Mouse (Mus musculus): ENCODE results near the gene A230050P20Rik. TPM values are rescaled to one million over a fixed set of nuclear protein-coding genes. Genes with fewer than 3 reads are reported as not detected.

The A230050P20Rik gene
- polyA plus RNA-seq, 1 experiment from 2014 or later: 7.2 TPM

GRCm38 (mm10) chr9:20837184-20837947 is 31.1 kb upstream of the A230050P20Rik start:
- H3K36me3 ChIP-seq (ENCODE audit: control insufficient read depth, insufficient read depth, low read length): no peaks in the 10 kb centered on the region
- H3K9ac ChIP-seq (replicated peaks; ENCODE audit: low read depth, low read length): no peak overlapping the region
- no peak for ATAC-seq (ENCODE audit: low read depth)
- no peak overlapping the region for H3K4me2 ChIP-seq (ENCODE audit: low read depth, low read length)
- no peak overlapping the region for H3K27ac ChIP-seq (ENCODE audit: low read depth, low read length)
- no peaks in the 10 kb centered on the region for H3K9me3 ChIP-seq (ENCODE audit: control insufficient read depth, low read length)
- H3K27me3 ChIP-seq (ENCODE audit: control insufficient read depth, insufficient read depth, low read length): no peaks in the 10 kb centered on the region
- WGBS: 76% methylated on average over 9 of the region's 9 CpGs
- no peaks in the 10 kb centered on the region for H3K4me1 ChIP-seq (ENCODE audit: control insufficient read depth, insufficient read depth, low read length)
- no peak overlapping the region for H3K4me3 ChIP-seq (ENCODE audit: low read depth, low read length)

GRCm38 (mm10) chr9:20838931-20839330 is 29.5 kb upstream of the A230050P20Rik start:
- Histone ChIP-seq H3K27me3 (ENCODE audit: control insufficient read depth, insufficient read depth, low read length) (no peaks in the 10 kb centered on the region), H3K4me1 (ENCODE audit: control insufficient read depth, insufficient read depth, low read length) (no peaks in the 10 kb centered on the region), H3K9me3 (ENCODE audit: control insufficient read depth, low read length) (no peaks in the 10 kb centered on the region), H3K36me3 (ENCODE audit: control insufficient read depth, insufficient read depth, low read length) (no peaks in the 10 kb centered on the region), H3K9ac (replicated peaks; ENCODE audit: low read depth, low read length) (no peak overlapping the region), H3K4me3 (ENCODE audit: low read depth, low read length) (no peak overlapping the region), H3K4me2 (ENCODE audit: low read depth, low read length) (no peak overlapping the region), H3K27ac (ENCODE audit: low read depth, low read length) (no peak overlapping the region)
- WGBS: 54% methylated on average over 6 of the region's 6 CpGs
- ATAC-seq (ENCODE audit: low read depth): no peak

- no peak overlapping the region for H3K4me3 ChIP-seq (ENCODE audit: low read depth, low read length)
- WGBS: 81% methylated on average over 4 of the region's 4 CpGs
- H3K4me1 ChIP-seq (ENCODE audit: control insufficient read depth, insufficient read depth, low read length): no peaks in the 10 kb centered on the region
- no peak overlapping the region for H3K4me2 ChIP-seq (ENCODE audit: low read depth, low read length)
- H3K9ac ChIP-seq (replicated peaks; ENCODE audit: low read depth, low read length): no peak overlapping the region
- H3K36me3 ChIP-seq (ENCODE audit: control insufficient read depth, insufficient read depth, low read length): no peaks in the 10 kb centered on the region
- H3K9me3 ChIP-seq (ENCODE audit: control insufficient read depth, low read length): no peaks in the 10 kb centered on the region
- no peaks in the 10 kb centered on the region for H3K27me3 ChIP-seq (ENCODE audit: control insufficient read depth, insufficient read depth, low read length)
- no peak for ATAC-seq (ENCODE audit: low read depth)
- no peak overlapping the region for H3K27ac ChIP-seq (ENCODE audit: low read depth, low read length)
These were observed 26.2 kb upstream of the A230050P20Rik start for GRCm38 (mm10) chr9:20842211-20842610.

GRCm38 (mm10) chr9:20842670-20843069 is 25.8 kb upstream of the A230050P20Rik start:
- no peak overlapping the region for H3K9ac ChIP-seq (replicated peaks; ENCODE audit: low read depth, low read length)
- ATAC-seq (ENCODE audit: low read depth): no peak
- H3K36me3 ChIP-seq (ENCODE audit: control insufficient read depth, insufficient read depth, low read length): no peaks in the 10 kb centered on the region
- no peaks in the 10 kb centered on the region for H3K4me1 ChIP-seq (ENCODE audit: control insufficient read depth, insufficient read depth, low read length)
- no peak overlapping the region for H3K4me3 ChIP-seq (ENCODE audit: low read depth, low read length)
- 20% methylated on average over 2 of the region's 2 CpGs for WGBS
- no peaks in the 10 kb centered on the region for H3K9me3 ChIP-seq (ENCODE audit: control insufficient read depth, low read length)
- H3K27me3 ChIP-seq (ENCODE audit: control insufficient read depth, insufficient read depth, low read length): no peaks in the 10 kb centered on the region
- H3K4me2 ChIP-seq (ENCODE audit: low read depth, low read length): no peak overlapping the region
- no peak overlapping the region for H3K27ac ChIP-seq (ENCODE audit: low read depth, low read length)

- Histone ChIP-seq H3K4me2 (ENCODE audit: low read depth, low read length) (no peak overlapping the region), H3K9me3 (ENCODE audit: control insufficient read depth, low read length) (no peaks in the 10 kb centered on the region), H3K4me3 (ENCODE audit: low read depth, low read length) (no peak overlapping the region), H3K4me1 (ENCODE audit: control insufficient read depth, insufficient read depth, low read length) (no peaks in the 10 kb centered on the region), H3K9ac (replicated peaks; ENCODE audit: low read depth, low read length) (no peak overlapping the region), H3K36me3 (ENCODE audit: control insufficient read depth, insufficient read depth, low read length) (no peaks in the 10 kb centered on the region), H3K27ac (ENCODE audit: low read depth, low read length) (no peak overlapping the region), H3K27me3 (ENCODE audit: control insufficient read depth, insufficient read depth, low read length) (no peaks in the 10 kb centered on the region)
- 90% methylated on average over 2 of the region's 2 CpGs for WGBS
- ATAC-seq (ENCODE audit: low read depth): no peak
These were observed 18.3 kb upstream of the A230050P20Rik start for GRCm38 (mm10) chr9:20850179-20850578.

- H3K27ac ChIP-seq (ENCODE audit: low read depth, low read length): no peak overlapping the region
- H3K36me3 ChIP-seq (ENCODE audit: control insufficient read depth, insufficient read depth, low read length): no peaks in the 10 kb centered on the region
- no peak overlapping the region for H3K4me3 ChIP-seq (ENCODE audit: low read depth, low read length)
- no peak for ATAC-seq (ENCODE audit: low read depth)
- no peak overlapping the region for H3K9ac ChIP-seq (replicated peaks; ENCODE audit: low read depth, low read length)
- 10% methylated on average over 6 of the region's 6 CpGs for WGBS
- H3K9me3 ChIP-seq (ENCODE audit: control insufficient read depth, low read length): no peaks in the 10 kb centered on the region
- H3K27me3 ChIP-seq (ENCODE audit: control insufficient read depth, insufficient read depth, low read length): no peaks in the 10 kb centered on the region
- H3K4me1 ChIP-seq (ENCODE audit: control insufficient read depth, insufficient read depth, low read length): no peaks in the 10 kb centered on the region
- no peak overlapping the region for H3K4me2 ChIP-seq (ENCODE audit: low read depth, low read length)
These were observed 11.3 kb upstream of the A230050P20Rik start for GRCm38 (mm10) chr9:20857131-20857530.

- Histone ChIP-seq H3K9ac (replicated peaks; ENCODE audit: low read depth, low read length) (no peak overlapping the region), H3K4me1 (ENCODE audit: control insufficient read depth, insufficient read depth, low read length) (no peaks in the 10 kb centered on the region), H3K4me3 (ENCODE audit: low read depth, low read length) (no peak overlapping the region), H3K4me2 (ENCODE audit: low read depth, low read length) (no peak overlapping the region), H3K9me3 (ENCODE audit: control insufficient read depth, low read length) (no peaks in the 10 kb centered on the region), H3K27ac (ENCODE audit: low read depth, low read length) (no peak overlapping the region), H3K36me3 (ENCODE audit: control insufficient read depth, insufficient read depth, low read length) (no peaks in the 10 kb centered on the region), H3K27me3 (ENCODE audit: control insufficient read depth, insufficient read depth, low read length) (no peaks in the 10 kb centered on the region)
- ATAC-seq (ENCODE audit: low read depth): no peak
- 48% methylated on average over 6 of the region's 6 CpGs for WGBS
These were observed 8.5 kb upstream of the A230050P20Rik start for GRCm38 (mm10) chr9:20859926-20860325.

GRCm38 (mm10) chr9:20861821-20862220 is 6.6 kb upstream of the A230050P20Rik start:
- H3K9ac ChIP-seq (replicated peaks; ENCODE audit: low read depth, low read length): no peak overlapping the region
- no peaks in the 10 kb centered on the region for H3K36me3 ChIP-seq (ENCODE audit: control insufficient read depth, insufficient read depth, low read length)
- 9% methylated on average over 4 of the region's 4 CpGs for WGBS

GRCm38 (mm10) chr9:20862225-20862624 is 6.2 kb upstream of the A230050P20Rik start:
- Histone ChIP-seq H3K9me3 (ENCODE audit: control insufficient read depth, low read length) (no peaks in the 10 kb centered on the region), H3K4me2 (ENCODE audit: low read depth, low read length) (no peak overlapping the region), H3K27me3 (ENCODE audit: control insufficient read depth, insufficient read depth, low read length) (no peaks in the 10 kb centered on the region), H3K4me1 (ENCODE audit: control insufficient read depth, insufficient read depth, low read length) (no peaks in the 10 kb centered on the region), H3K36me3 (ENCODE audit: control insufficient read depth, insufficient read depth, low read length) (no peaks in the 10 kb centered on the region), H3K4me3 (ENCODE audit: low read depth, low read length) (no peak overlapping the region), H3K9ac (replicated peaks; ENCODE audit: low read depth, low read length) (no peak overlapping the region), H3K27ac (ENCODE audit: low read depth, low read length) (no peak overlapping the region)
- WGBS: 59% methylated on average over 4 of the region's 4 CpGs
- ATAC-seq (ENCODE audit: low read depth): no peak

More at GRCm38 (mm10) chr9:20861821-20862220, 6.6 kb upstream of the A230050P20Rik start:
- no peak for ATAC-seq (ENCODE audit: low read depth)
- H3K27me3 ChIP-seq (ENCODE audit: control insufficient read depth, insufficient read depth, low read length): no peaks in the 10 kb centered on the region
- H3K4me1 ChIP-seq (ENCODE audit: control insufficient read depth, insufficient read depth, low read length): no peaks in the 10 kb centered on the region
- no peak overlapping the region for H3K4me2 ChIP-seq (ENCODE audit: low read depth, low read length)
- H3K4me3 ChIP-seq (ENCODE audit: low read depth, low read length): no peak overlapping the region
- no peak overlapping the region for H3K27ac ChIP-seq (ENCODE audit: low read depth, low read length)
- H3K9me3 ChIP-seq (ENCODE audit: control insufficient read depth, low read length): no peaks in the 10 kb centered on the region

Data from neural tube, embryonic 14.5 days (tissue).